Mouse (Mus musculus) liver, adult (tissue): Measurements from ENCODE around the gene Shroom3.

ENCODE experiments used
- GATA4 ChIP-seq: IDR thresholded peaks from 2 replicates; pipeline ENCODE4 v1.6.1; 2014; ENCODE audit warnings: mild to moderate bottlenecking, low read length; ENCODE audit not compliant: insufficient replicate concordance

Shroom3 gene

GRCm38 (mm10) chr5:92954323-92954722 is 271.1 kb downstream of the Shroom3 start:
- TF ChIP-seq GATA4: no peak

- no peak for TF ChIP-seq GATA4
Observed at GRCm38 (mm10) chr5:92954827-92955475, 271.7 kb downstream of the Shroom3 start.

DNA sequence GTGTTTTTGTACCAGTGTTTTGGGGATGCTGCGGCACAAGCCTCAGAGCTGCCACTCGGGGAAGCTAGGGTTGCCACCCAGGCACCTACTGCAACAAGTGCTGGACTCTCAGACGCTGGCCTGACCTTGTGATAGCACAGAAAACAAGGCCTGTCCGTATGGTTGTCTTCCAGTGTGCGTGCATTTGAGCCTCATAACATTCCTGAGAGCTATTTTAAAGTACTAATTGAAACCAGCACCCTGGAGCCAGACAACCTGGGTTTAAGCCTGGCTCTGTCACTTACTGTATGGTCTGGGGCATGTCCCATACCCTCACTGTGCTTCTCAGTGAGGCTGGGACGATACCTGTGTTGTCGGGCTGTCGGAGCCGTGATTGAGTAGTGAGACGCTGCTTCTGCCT is 276.1 kb downstream of the Shroom3 start:
- no peak for TF ChIP-seq GATA4

DNA sequence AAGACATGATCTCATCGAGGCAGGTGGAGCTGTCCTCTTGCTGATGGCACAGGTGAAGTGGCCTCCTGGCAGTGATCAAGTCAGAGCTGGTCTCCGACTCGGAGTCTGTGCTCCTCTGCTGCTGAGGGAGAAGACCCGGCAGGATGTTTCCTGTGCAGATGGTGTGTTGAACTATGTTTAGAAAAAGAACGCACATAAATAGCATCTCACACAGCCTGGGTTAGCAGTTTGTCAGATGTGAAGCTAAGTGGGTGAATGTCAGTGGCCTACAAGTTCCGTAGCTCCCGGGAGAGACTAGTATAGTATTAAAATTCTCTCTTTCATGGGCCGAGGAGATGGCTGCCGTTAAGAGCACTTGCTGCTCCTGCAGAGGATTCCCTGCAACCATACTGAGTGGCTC is 276.5 kb downstream of the Shroom3 start:
- TF ChIP-seq GATA4: no peak

DNA sequence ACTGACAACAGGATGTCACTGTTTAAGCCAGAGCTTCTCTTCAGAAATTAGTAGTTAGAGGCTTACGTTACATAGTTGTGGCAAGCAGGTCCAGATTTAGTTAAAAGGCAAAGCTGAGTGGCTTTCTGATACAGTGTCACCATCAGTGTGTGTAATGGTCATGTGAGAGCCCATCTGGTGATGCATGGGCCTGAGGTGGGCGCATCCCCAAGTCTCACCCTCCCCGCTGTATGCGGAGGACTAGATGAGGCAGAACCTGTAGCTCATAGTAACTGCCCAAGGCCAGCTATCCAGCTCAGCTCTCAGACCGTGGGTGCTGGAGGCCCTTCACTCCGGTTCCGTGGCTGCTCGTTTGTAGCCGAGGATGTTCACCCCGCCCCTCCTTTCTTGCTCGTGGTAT is 278.1 kb downstream of the Shroom3 start:
- no peak for TF ChIP-seq GATA4

- TF ChIP-seq GATA4: no peak
Observed at GRCm38 (mm10) chr5:92961770-92962231, 278.6 kb downstream of the Shroom3 start.

- no peak for TF ChIP-seq GATA4
Observed at GRCm38 (mm10) chr5:92964691-92965090, 281.5 kb downstream of the Shroom3 start.

DNA sequence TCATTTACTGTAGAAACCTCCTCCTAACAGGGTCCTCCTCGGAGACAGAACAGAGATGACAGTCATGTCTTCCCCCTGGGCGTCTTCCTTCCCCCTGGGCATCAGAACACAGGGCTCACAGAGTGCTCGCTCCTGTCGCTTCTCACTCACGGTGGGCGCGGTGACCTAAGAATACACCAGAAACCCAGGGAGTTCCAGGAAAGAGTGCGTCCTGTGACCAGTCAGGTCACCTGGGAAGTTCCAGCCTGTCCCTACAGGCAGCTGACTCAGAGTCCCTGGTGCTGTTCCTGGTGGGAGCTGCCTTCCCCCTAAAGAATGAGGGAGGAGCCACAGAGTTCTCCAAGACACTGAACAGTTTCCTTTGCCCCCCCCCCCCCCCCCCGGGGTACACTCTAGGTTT is 283.9 kb downstream of the Shroom3 start:
- TF ChIP-seq GATA4: no peak

DNA sequence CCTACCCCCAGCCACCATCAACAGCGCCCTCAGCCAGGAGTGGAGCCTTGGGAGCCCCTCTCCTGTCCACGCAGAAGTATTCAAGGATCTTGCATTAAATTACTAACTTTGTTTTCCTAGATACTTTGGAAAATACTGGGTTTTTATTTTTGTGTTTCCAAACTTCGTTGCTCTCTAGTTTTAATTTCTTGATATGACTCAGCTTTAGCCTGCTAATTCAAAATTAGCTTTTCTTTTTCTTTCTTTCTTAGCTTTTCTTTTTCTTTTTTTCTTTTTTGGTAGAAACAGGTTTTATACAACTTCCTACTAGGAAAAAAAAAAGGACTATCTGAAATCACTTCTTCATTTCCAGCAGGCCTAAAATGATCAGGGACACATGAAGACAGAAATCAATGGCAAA is 284.7 kb downstream of the Shroom3 start:
- TF ChIP-seq GATA4: no peak

GRCm38 (mm10) chr5:92969443-92969842 is 286.2 kb downstream of the Shroom3 start:
- TF ChIP-seq GATA4: no peak

GRCm38 (mm10) chr5:92969926-92970325 is 286.7 kb downstream of the Shroom3 start:
- TF ChIP-seq GATA4: no peak

GRCm38 (mm10) chr5:92970480-92970879 is 287.2 kb downstream of the Shroom3 start:
- no peak for TF ChIP-seq GATA4

DNA sequence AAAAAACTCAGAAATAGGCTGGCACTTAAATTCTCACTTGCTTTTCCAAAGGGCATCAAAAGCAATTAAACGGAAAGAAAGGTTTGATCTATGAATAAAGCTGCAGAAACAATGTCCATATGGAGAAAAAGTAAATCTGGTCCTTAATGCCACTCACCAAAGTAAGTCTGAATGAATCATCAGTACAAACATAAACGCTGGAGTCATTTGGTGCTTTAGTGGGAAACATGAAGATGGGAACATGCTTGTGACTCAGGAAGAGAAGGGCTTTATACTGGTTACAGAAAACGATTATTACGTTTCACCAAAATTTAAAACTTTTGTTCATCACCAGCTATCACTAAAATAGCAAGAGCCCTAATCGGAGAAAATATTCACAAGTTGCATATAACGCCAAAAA is 297.2 kb downstream of the Shroom3 start:
- TF ChIP-seq GATA4: no peak

DNA sequence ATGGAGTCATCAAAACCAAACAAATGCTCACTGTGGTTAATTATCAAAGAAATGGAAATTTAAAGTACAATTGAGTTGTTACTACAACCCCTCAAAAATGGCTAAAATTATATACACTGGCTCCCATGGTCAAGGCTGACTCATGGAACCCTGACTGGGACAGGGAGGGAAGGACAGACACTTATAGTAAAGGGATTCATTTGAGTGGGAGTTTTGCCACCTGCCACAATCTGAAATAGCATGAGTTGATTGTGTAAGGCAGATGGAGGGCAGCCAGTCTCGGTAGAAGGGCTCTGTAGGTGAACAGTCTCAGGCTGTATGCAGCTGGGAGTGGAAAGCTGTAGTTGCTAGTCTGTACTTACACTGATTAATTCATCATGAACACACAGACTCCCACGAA is 297.6 kb downstream of the Shroom3 start:
- TF ChIP-seq GATA4: no peak

GRCm38 (mm10) chr5:92982673-92983072 is 299.4 kb downstream of the Shroom3 start:
- no peak for TF ChIP-seq GATA4

DNA sequence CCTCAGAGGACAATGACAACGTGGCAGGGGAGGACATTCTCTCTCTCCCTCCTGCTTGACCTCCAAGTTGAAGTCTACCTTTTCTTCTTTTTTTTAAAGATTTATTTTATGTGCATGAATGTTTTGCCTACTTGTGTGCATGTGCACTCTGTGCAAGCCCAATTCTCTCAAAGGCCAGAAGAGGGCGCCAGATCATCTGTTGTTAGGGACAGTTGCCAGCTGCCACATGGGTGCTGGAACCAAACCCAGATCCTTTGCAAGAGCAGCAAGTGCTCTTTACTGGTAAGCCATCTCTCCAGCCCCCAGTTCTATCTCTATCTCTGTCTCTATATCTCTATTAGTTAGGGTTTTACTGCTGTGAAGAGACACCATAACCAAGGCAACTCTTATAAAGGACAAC is 300.7 kb downstream of the Shroom3 start:
- no peak for TF ChIP-seq GATA4

- TF ChIP-seq GATA4: no peak
Observed at GRCm38 (mm10) chr5:92984692-92985091, 301.5 kb downstream of the Shroom3 start.
